Mouse (Mus musculus) MN1 (cell line): Measurements from ENCODE around the gene Tctex1d1.
A peak's percentile ranks its signal among the peaks of the same experiment; 100 is the strongest.

Experiments
- DNase-seq: peaks from one replicate; pipeline ENCODE4 v3.0.0-alpha.2; 2016; ENCODE audit warnings: low spot score

The Tctex1d1 gene

GRCm38 (mm10) chr4:102978440-102978839, at the start of gene Tctex1d1:
Gene Tctex1d1, plus strand, starts transcription at chr4:102978606.
- DNase-seq = peak; percentile 16

DNA sequence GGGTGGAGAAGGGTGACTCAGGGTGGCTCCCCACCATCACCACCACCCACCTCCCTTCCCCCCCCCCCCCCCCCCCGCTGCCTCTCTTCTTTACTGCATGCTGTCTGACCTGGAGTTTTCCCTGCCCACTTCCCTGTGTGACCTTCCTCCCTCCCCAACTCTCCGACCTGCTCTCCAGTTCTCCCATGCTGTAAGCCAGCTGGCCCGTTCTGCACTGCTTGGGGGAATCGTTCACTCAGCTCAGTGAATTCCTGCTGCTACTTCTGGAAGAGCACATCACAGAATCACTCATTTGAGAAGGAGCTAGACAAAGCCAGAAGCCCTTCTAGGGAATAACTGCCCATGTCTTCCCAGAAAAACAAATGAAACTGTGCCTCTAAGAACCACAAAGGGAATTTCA, 48.9 kb upstream of the Tctex1d1 start:
- DNase-seq = no peak

DNA sequence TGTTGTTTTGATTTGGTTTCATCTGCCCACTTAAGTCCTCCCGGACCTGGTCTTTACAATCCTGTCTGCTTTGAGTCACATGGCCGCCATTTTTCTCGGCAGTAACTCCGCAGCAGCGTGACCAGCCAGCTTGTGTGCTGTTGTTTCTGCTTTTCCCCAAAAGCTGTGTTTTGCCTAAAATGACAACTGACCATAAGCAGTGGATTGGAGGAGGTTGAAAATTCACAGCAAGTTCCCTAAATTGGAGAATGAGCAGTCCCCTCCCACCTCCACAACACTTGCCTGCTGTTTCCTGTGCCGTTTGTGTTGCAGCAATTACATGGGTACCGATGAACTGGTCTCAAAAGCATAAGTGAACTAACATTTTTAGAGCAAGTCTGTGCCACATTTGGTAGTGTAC, 47.7 kb upstream of the Tctex1d1 start:
- no peak for DNase-seq

GRCm38 (mm10) chr4:102940266-102940665, 38.1 kb upstream of the Tctex1d1 start:
- no peak for DNase-seq

GRCm38 (mm10) chr4:102940738-102941137, 37.7 kb upstream of the Tctex1d1 start:
- no peak for DNase-seq

GRCm38 (mm10) chr4:102944325-102944724, 34.1 kb upstream of the Tctex1d1 start:
- DNase-seq = no peak

DNA sequence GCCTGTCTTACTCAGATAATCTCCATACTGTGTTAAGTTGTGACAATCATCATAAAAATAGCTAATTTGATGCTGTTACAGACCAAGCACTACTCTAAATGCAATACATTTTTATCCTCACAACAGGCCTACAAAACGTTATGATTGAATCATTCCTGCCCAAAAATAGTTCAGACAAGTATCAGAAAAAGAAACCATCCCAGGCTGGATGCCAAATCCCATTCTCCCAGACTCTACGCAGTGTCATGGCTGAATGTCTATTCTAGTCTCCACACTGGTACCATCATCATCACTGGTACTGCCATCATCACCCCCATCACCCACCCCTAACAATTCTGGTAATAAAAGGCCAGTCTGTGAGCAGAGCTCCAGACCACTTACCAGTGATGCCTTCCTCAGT, 25.9 kb upstream of the Tctex1d1 start:
- no peak for DNase-seq

DNA sequence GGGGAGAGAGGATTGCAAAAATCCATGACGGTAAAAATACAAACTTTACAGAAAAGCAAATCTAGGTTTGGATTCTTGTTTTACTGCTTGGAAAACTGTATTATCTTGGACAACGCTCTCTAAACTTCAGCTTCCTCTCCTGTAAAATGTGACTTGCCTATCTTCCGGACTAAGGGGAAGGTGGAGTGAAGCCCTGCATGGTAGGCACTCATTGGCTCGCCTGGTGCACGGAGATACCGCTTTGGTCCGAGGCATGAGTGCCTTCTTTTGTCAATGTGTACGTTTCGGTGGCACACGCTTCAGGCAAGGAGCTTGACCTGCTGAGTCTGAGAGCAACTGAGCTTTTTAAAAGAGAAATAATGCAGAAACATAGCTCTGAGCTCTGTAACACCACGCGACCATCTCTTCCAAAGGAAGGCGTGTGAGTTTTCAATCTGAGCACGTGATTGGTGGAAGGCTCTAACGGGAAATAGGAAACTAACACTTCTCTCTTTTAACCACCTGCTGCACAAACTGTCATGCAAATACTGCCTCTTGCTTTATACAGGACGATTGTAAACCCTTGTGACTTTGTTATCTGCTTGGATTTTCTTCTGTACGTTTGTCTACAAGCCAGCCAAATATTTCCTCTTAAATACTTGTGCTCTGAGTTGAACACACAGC, 23.0 kb upstream of the Tctex1d1 start:
- no peak for DNase-seq

DNA sequence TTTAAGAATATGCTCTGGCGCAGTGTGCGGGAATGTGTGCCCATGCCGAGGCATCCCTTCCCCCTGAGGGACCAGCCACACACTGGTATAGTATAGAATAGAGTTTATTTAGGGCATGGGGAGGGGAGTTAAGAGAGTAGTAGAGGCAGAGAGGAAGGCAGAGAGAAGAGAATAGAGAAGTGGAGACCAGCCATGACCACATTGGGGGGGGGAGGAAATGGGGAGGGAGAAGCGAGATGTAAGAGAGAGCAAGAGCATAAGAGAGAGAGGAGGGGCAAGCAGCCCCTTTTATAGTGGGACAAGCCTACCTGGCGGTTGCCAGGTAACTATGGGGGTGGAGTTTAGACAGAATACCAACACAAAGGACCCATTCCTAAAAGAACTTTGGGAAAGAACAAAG, 19.0 kb upstream of the Tctex1d1 start:
- no peak for DNase-seq

GRCm38 (mm10) chr4:102964174-102964573, 14.2 kb upstream of the Tctex1d1 start:
- no peak for DNase-seq

- DNase-seq = no peak
These were observed 10.6 kb upstream of the Tctex1d1 start for GRCm38 (mm10) chr4:102967811-102968210.

GRCm38 (mm10) chr4:102969599-102969998, 8.8 kb upstream of the Tctex1d1 start:
- DNase-seq = no peak

DNA sequence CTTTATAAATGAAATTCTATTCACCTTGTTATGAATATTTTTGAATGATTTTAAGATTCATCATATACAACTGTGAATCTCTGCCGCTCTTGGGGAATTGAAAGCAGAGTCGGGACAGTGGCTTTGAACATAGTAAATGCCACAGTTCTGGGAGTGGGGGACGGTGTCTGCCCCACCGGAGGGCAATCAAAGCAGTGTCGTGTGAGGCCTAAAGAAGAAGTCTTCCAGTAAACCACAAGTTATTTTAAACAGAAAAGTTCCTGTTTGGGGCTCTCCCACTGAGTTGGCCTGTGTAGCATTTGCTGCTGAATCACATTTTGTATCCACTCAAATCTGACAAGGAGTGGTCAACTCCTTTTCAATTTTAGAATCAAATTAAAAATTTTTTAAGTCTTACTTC, 7.2 kb upstream of the Tctex1d1 start:
- no peak for DNase-seq

GRCm38 (mm10) chr4:102972071-102972470, 6.3 kb upstream of the Tctex1d1 start:
- DNase-seq = no peak

- no peak for DNase-seq
These were observed 4.2 kb upstream of the Tctex1d1 start for GRCm38 (mm10) chr4:102974172-102974571.

- no peak for DNase-seq
These were observed 1.8 kb upstream of the Tctex1d1 start for GRCm38 (mm10) chr4:102976290-102977275.

- no peak for DNase-seq
These were observed 556 bp upstream of the Tctex1d1 start for GRCm38 (mm10) chr4:102977778-102978321.

DNA sequence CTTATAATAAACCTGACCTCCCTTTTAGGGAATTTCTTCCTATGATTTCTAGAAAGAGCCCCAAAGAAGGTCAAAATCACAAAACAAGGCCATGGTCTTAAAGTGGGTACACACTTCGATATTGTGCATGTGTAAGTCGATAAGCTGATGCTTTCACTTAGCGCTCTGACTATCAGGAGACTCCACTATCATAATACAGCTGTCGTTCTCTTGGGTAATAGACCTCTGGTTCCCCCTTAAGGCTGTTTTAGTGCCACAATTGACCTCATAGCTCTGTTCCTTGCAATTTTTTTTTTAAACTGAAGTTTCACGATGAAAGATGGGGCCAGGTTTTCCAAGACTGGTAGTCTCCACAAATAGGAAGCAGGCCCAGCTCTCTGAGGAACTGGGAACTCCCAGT, 979 bp downstream of the Tctex1d1 start:
- peak; percentile 15 for DNase-seq

- DNase-seq = no peak
These were observed 3.3 kb downstream of the Tctex1d1 start for GRCm38 (mm10) chr4:102981709-102982108.

DNA sequence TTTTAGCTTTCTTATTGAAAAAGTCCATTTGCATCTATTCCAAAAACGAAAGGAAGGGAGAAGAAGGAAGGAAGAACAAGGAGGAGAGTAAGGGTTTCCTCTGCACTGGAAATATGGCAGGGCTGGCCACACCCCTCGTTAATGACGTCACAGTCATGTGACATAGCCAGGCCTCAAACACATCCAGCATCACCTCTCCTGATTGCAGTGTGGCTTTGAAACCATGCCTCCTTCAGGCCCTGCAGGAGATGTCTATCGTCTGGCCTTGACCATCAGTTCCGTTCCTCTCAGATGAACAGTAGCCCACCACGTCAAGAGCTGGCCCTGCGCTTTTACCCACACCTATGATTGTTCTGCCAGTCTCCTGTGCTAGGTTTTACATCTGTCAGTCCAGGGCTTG, 7.8 kb downstream of the Tctex1d1 start:
- DNase-seq = peak; percentile 14

GRCm38 (mm10) chr4:102986917-102987316, 8.5 kb downstream of the Tctex1d1 start:
- peak; percentile 65 for DNase-seq

DNA sequence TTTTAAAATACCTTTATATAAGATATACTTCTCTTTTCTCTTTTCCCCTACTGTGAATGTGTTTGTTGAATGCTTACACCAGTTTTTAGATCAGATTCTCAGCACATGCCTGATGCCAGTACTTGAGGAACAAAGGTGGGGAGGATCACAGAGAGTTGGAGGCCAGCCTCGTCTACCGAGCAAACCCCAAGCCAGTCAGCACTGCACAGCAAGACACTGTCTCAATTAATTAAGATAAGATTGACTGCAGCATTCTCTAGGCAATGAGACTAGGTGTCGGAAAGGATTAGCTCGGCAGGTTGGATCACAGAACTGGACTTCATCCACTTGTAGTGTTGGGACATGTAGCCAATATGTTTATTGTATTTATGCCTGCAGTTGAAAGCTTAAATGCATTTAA, 8.9 kb downstream of the Tctex1d1 start:
- DNase-seq = no peak

GRCm38 (mm10) chr4:102987756-102988155, 9.3 kb downstream of the Tctex1d1 start:
- no peak for DNase-seq
